Mouse (Mus musculus) stomach, postnatal 0 days (tissue): Measurements from ENCODE around the gene Acot5. TPM values are rescaled to one million over a fixed set of nuclear protein-coding genes. Genes with fewer than 3 reads are reported as not detected.
"Not testable (repeated sequence)": the region's sequence is repeated elsewhere in the genome, so short reads cannot be mapped to it uniquely, and the experiment has no call there.

Experiments used
- ATAC-seq: fragments of 200-750 bp; cut with Nextera tagmentation; 2 replicates; pipeline ENCODE4 v1.8.0; 2017; ENCODE audit not compliant: low FRiP score, low TSS enrichment
- DNase-seq: peaks from one replicate; pipeline ENCODE4 v3.0.0-alpha.2; 2016; ENCODE audit warnings: low spot score
- H3K27ac ChIP-seq: fragments of 300-500 bp; sonication (generic); replicated peaks from 2 replicates; pipeline ENCODE4 v1.5.1; 2014; ENCODE audit warnings: mild to moderate bottlenecking, control low read depth
- H3K27me3 ChIP-seq: fragments of 300-500 bp; sonication (generic); 2 replicates; pipeline ENCODE4 v1.6.1; 2014; ENCODE audit warnings: low read length; ENCODE audit not compliant: control insufficient read depth, insufficient read depth
- H3K36me3 ChIP-seq: fragments of 300-500 bp; sonication (generic); 2 replicates; pipeline ENCODE4 v1.6.1; 2014; ENCODE audit warnings: low read length, mixed read lengths; ENCODE audit not compliant: control insufficient read depth, insufficient read depth
- H3K4me1 ChIP-seq: fragments of 300-500 bp; sonication (generic); replicated peaks from 2 replicates; pipeline ENCODE4 v1.6.1; 2014; ENCODE audit warnings: antibody characterized with exemption; ENCODE audit not compliant: control insufficient read depth, insufficient read depth
- H3K4me2 ChIP-seq: fragments of 300-500 bp; sonication (generic); replicated peaks from 2 replicates; pipeline ENCODE4 v1.6.1; 2014; ENCODE audit warnings: low read depth, mild to moderate bottlenecking, control low read depth, moderate library complexity
- H3K4me3 ChIP-seq: fragments of 300-500 bp; sonication (generic); 2 replicates; pipeline ENCODE4 v1.5.1; 2014; ENCODE audit warnings: low read depth, low read length, control low read depth
- H3K9ac ChIP-seq: fragments of 300-500 bp; sonication (generic); 2 replicates; pipeline ENCODE4 v1.6.1; 2014; ENCODE audit warnings: mild to moderate bottlenecking, low read length, control low read depth, mixed read lengths
- H3K9me3 ChIP-seq: fragments of 300-500 bp; sonication (generic); 2 replicates; pipeline ENCODE4 v1.6.1; 2016; ENCODE audit warnings: low read length; ENCODE audit not compliant: control insufficient read depth
- CTCF ChIP-seq: IDR thresholded peaks from 2 replicates; pipeline ENCODE4 v1.5.1; 2016; ENCODE audit warnings: antibody characterized with exemption, low read depth, mild to moderate bottlenecking, moderate library complexity
- EP300 ChIP-seq: optimal IDR thresholded peaks from 2 replicates; pipeline ENCODE3; 2016; ENCODE audit warnings: antibody characterized with exemption
- WGBS: fragments of 180-500 bp; shearing (Covaris S2); extraction: QIAGEN DNeasy Blood & Tissue Kit; methylation state at CpG from one replicate; pipeline ENCODE4 v1.1.7; 2014; 5-methylcytosine and 5-hydroxymethylcytosine counted together
- polyA plus RNA-seq: library from polyadenylated mRNA; unstranded; fragments of >200 nt; fragmentation: Nextera tagmentation; extraction: Ambion mirVana; gene quantifications from 2 replicates; pipeline ENCODE4 v1.2.1, GENCODE M21; 2015

Gene Acot5
- polyA plus RNA-seq, 1 experiment from 2014 or later = 0.16 TPM

DNA sequence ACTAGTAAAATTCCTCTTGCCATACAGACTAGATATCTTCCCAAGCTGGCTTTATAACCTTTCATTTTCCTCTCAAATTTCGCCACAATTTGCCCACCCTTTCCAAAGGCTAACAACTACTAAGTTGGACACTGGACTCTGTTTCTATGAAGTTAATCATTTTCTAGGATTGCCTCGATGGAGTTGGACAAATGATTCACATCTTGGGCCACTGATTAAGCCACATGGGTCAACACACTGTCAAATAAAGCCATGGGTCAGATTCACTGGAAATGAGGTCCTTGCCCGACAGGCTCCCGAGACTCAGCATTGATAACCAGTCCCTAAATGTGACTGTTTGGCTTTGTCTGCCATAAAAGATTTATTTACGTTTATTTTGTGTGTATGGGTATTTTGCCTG, 26.9 kb upstream of the Acot5 start:
- Histone ChIP-seq H3K27me3 (no peaks in the 10 kb centered on the region), H3K9ac (no peak overlapping the region), H3K36me3 (no peaks in the 10 kb centered on the region), H3K4me1 (no peaks in the 10 kb centered on the region), H3K27ac (no peak overlapping the region), H3K4me2 (no peak overlapping the region), H3K9me3 (no peaks in the 10 kb centered on the region), H3K4me3 (no peak overlapping the region)
- ATAC-seq (no peak), DNase-seq (no peak)
- TF ChIP-seq CTCF (no peak), EP300 (no peak)
- WGBS = 63% methylated on average over 5 of the region's 5 CpGs

GRCm38 (mm10) chr12:84044045-84044444, 25.1 kb upstream of the Acot5 start:
- no peak overlapping the region for H3K4me3 ChIP-seq
- no peak overlapping the region for H3K27ac ChIP-seq
- no peak overlapping the region for H3K4me2 ChIP-seq
- DNase-seq (no peak), ATAC-seq (no peak)
- H3K36me3 ChIP-seq = no peaks in the 10 kb centered on the region
- 54% methylated on average over 2 of the region's 2 CpGs for WGBS
- H3K27me3 ChIP-seq = no peaks in the 10 kb centered on the region
- H3K9ac ChIP-seq = no peak overlapping the region
- H3K9me3 ChIP-seq = no peaks in the 10 kb centered on the region
- H3K4me1 ChIP-seq = no peaks in the 10 kb centered on the region
- TF ChIP-seq CTCF = no peak
- TF ChIP-seq EP300 = no peak

DNA sequence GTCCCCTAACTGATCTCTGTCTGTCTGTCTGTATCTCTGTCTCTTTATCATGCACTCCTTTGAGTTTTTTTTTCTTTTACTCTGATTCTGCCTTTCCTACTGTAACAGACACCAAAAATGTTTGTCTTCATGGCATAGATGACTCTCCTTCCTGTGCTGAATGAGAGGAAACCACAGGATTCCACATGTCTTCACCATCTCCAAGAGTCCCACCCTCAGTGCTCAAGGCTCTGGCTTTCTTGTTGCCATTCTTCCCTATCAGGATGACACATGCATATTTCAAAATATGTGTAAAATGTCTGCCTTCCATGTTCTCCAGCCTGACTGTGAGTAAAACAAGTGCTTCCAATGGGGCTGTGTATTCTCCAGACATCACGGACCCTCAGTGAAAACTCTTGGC, 22.2 kb upstream of the Acot5 start:
- H3K4me3 ChIP-seq = no peak overlapping the region
- no peaks in the 10 kb centered on the region for H3K4me1 ChIP-seq
- WGBS = 88% methylated on average over 1 of the region's 1 CpGs
- ATAC-seq (no peak), DNase-seq (no peak)
- no peak overlapping the region for H3K27ac ChIP-seq
- no peak overlapping the region for H3K9ac ChIP-seq
- H3K9me3 ChIP-seq = no peaks in the 10 kb centered on the region
- no peaks in the 10 kb centered on the region for H3K27me3 ChIP-seq
- H3K4me2 ChIP-seq = no peak overlapping the region
- no peaks in the 10 kb centered on the region for H3K36me3 ChIP-seq
- TF ChIP-seq EP300 = no peak

GRCm38 (mm10) chr12:84050744-84051143, 18.4 kb upstream of the Acot5 start:
- not testable (repeated sequence) for H3K4me2 ChIP-seq, H3K27ac ChIP-seq, H3K9me3 ChIP-seq, H3K4me3 ChIP-seq, H3K27me3 ChIP-seq, H3K4me1 ChIP-seq, DNase-seq, H3K9ac ChIP-seq, H3K36me3 ChIP-seq, ATAC-seq
- WGBS = 80% methylated on average over 5 of the region's 5 CpGs

DNA sequence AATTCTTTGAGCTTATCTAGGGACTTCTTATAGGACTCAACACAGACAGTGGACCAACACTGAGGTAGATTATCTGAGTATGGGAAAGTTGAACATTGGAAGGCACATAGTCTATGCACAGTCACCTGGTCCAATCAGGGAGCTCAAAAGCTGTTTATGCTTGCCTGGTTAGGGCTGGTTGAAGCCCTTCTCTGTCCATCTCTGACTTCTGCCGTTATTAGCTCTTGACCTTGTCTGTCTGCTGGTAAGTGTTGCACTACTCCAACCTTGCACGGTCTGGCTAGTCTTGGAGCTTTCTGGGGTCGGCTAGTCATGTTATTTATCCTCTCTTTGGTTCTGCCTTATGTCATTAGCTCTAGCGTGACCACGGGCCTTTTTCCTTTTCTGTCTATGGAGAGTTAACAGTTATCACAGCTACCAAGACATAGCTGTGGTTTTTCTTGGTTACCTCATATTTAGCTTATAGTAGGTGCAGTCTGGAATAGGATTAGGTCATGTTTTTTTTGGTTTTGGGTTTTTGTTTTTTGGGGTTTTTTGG, 17.1 kb upstream of the Acot5 start, which contains the start of gene Acot3:
TSS of gene Acot3 (plus strand) at position 208 of the 538 bp plus-strand sequence.
- no peaks in the 10 kb centered on the region for H3K9me3 ChIP-seq

DNA sequence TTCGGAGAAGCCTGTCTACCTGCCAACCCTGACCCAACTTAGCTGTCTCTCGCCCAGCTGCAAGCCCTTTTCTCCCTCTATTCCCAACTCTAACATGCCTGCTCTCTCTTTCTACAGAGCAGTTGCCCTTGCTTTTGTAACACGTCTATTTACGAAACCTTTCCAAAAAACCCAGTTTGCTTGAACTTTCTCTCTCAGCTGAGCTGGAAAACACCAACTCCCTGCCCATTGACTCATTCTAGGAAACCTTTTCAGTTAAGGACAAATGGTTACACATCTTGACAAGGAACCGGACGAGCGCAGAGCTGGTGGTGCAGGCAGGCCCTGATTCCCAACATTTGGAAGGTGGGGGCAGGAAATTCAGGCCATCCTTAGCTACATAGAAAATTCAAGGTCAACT, 16.5 kb upstream of the Acot5 start:
- no peak overlapping the region for H3K27ac ChIP-seq
- H3K36me3 ChIP-seq = no peaks in the 10 kb centered on the region
- H3K4me1 ChIP-seq = no peaks in the 10 kb centered on the region
- no peak overlapping the region for H3K4me3 ChIP-seq
- WGBS = 75% methylated on average over 7 of the region's 7 CpGs
- DNase-seq (no peak), ATAC-seq (no peak)
- H3K27me3 ChIP-seq = no peaks in the 10 kb centered on the region
- H3K9me3 ChIP-seq = no peaks in the 10 kb centered on the region
- TF ChIP-seq CTCF (no peak), EP300 (no peak)
- no peak overlapping the region for H3K4me2 ChIP-seq
- no peak overlapping the region for H3K9ac ChIP-seq

More for the DNA sequence above, 17.1 kb upstream of the Acot5 start, which contains the start of gene Acot3:
- DNase-seq = no peak
- H3K9ac ChIP-seq = no peak within 1 kb of the TSS
- no peaks in the 10 kb centered on the region for H3K27me3 ChIP-seq
- no peaks in the 10 kb centered on the region for H3K36me3 ChIP-seq
- H3K4me3 ChIP-seq = no peak within 1 kb of the TSS
- no peaks in the 10 kb centered on the region for H3K4me1 ChIP-seq
- no peak within 1 kb of the TSS for H3K4me2 ChIP-seq
- H3K27ac ChIP-seq = no peak within 1 kb of the TSS
- ATAC-seq = no peak
- 83% methylated on average over 5 of the region's 5 CpGs for WGBS
- no peak for TF ChIP-seq CTCF
- no peak for TF ChIP-seq EP300
